Mouse (Mus musculus) ovary, adult 18-20 months (tissue): ENCODE measurements around the gene Cerkl.

Experiments used
- DNase-seq: peaks from one replicate; pipeline ENCODE4 v3.0.0; 2022; ENCODE audit warnings: low spot score, mixed read lengths

The Cerkl gene

DNA sequence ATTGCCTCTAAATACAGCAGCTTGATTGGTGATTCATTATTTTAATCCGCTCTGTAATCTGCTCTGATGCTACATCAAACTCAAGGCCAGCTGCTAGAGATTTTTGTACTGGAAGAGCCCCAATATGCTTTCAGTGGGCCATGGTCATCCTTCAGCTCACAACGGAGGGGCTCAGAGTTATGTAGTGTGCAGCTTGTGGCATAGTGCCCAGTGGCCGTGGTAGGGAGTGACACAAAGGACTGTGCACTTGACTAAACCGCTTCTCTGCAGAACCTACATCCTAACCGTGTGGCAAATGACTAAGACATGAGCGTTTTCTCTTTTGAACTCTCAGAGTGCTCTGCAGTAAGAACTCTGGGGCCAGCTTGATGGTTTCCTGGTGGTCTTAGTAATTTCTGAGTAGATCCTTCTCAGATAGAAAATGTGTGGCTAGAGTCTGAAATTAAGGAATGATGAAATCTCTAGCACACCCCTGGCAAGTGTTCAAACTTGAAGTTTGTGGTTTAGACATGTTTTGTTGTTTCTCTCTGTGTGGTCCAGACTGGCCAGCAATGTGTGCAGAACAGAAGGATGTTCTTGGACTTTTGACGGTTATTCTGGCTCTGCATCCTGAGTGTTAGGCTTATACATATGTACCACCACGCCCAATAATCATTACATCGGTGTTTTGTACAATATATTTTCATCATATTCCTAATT is 140.3 kb downstream of the Cerkl start:
- no peak for DNase-seq

DNA sequence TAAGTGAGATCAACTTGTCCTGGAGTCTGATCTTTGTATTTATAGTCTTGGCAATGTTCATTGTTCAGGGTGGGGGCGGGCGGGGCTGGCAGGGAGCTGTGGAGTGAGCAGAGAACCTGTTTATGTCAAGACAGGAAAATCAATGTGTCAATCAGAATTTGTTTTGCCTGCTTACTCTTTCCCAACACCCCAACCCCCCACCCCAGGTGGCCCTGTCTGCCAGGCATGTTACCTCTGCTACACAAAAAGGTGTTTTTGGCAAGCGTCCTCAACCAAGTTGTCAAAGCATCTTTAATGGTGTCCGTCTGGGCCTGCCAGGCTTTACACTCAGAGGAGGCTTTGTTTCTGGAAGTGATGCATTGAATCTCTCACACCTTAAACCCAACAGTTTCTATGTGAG is 141.5 kb downstream of the Cerkl start:
- DNase-seq, result no peak

DNA sequence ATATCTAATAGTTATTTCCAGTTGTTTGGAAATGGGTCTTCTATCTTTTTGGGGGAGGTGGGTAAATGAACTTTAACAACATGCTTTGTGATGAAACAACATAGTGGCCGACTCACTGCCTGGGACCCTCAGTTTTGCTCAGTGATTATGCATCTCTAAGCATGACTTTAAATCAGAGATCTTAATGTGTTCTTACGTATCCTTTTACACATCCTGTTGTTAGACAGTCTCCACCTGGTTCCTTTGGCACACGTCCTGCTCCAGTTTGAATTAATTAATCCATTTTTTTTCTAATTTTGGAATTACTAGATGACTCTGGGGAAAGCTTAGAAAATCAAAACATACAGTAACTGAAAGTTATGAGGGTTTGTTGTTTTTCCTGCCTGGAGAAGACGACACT is 144.1 kb downstream of the Cerkl start:
- DNase-seq, result no peak

DNA sequence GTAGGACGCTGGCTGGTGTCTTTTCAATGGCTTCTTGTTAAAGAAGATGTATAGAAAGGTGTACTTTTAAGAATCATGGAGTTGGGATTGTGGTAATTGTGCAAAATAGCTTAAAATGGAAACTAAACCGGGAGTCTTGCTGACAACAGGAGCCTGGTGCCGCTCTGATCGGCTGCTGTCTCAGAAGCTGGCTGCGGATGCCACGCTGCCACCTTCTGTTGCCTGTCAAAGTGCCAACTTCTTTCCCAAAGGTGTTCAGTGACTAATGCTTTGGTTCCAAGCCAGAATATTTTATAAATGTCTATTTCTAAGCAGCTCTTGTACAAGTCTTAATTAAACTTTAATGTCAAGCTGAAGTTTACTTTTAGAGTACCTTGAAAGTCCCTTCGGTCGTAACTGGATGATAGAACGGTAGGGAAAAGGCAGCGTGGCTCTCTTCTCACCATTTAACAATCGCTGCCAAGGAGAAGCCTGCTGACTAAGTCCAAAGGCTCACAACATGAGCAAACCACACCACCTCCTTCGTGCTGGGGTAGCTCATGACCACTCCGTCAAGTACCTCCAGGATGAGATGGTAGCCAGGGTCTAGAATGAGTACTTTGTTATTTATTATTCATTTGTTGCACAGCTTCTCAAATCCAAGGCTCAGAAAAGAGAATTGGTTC is 147.0 kb downstream of the Cerkl start:
- DNase-seq, result no peak

DNA sequence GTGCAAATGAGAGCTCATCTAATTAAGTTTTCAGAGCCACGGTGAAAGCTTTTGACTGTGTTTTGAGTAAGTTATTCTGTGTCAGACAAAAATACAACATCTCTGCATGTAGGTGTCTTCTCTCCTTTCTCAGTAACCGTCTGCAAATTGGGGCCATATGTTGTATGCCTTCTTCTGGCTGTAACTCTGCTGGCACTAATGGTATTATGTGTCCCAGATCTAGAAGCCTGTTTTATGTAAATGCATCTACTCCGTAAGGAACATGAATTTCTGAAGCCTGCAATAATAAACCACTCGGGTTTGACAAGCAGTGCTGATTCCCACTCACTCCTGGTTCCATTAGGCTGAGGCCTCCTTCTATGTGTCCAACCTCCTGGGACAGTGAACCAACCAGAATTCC is 149.0 kb downstream of the Cerkl start:
- no peak for DNase-seq

DNA sequence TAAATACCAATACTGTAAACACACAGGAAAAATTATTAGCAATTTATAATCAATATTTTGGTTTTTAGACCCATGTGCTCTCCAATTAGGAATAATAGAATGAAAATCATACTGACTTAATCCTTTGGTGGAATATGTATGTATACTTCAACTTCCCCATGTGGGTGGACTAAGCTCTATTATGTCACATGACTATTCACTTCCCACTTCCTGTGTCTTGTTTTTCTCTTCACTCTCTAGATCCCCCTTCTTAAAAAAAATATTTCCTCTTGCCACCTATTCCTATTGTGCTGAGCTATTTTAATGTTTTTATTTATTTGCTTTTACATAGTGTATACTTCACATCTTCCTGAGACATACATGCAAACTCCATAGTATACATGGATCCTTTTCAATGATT is 154.2 kb downstream of the Cerkl start:
- no peak for DNase-seq

DNA sequence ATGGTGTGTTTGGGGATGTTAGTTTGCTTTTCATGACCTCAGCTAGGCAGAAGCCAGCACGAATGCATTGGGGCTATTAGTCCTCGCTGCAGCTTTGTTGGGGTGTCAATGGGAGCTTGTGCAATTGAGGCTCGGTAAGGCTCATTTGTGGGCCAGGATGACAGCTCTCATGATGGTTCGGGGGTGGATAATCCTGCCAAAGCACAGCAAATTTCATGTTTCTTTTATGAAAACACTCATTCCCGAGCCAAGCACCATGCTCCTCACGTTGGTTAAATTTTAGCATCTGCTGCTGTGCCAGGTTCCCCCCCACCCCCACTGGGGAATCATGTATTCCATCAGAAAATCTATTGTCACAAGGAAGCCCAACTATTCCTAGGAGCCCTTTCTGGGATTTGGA is 164.2 kb downstream of the Cerkl start:
- DNase-seq, result no peak

DNA sequence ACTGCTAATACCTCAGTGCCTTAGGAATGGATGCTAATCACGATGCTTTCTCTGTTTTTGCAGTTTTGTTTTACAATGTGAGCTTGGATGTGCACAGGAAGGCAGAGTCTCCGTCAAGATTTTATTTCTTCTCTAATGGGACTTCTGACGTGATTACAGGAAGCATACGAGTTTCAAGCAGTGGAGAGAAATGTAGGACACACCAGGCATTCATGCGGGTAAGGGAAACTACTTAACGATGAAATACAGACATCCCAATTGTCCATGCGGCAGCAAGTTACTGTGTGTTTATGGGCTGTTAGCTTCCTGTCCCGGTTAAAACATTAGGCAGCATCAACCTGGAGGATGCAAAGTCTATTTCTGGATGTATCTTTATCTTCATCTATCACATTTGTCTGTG is 164.7 kb downstream of the Cerkl start:
- DNase-seq, result no peak

DNA sequence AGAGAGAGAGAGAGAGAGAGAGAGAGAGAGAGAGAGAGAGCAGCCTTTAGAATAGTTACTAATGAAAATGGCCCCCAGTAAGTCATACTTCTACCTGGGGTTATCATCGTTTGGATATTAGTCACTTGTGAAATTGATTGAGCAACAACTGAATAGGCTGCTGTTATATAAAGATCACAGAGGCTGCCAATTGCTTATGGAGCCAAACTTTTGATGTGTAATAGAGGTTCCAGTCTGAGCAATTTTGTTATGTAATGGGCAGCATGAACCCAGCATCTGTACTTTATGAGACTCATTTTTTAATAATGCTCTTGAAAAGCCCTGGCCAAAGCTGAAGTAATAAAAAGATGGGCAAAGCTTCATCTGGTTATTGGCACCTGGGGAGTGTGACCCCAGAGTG is 166.4 kb downstream of the Cerkl start:
- no peak for DNase-seq

DNA sequence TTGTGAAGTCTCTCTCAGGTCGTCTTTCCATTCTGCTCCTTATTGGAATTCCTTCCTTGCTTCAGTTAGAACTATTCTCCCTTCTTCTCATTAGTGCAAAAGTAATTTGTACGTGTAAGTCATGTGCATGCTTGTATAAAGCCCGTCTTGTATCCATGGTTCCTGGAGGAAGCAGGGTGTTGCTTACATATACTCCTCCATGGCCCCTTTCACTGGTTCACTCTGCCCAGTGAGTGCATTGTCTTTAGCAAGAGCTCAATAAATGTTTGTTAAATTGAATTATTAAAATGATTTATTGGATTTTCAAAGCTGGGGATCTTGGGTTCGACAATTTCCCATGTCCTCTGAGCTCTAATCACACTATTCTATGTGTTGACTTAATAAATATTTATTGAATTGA is 172.4 kb downstream of the Cerkl start:
- DNase-seq, result no peak
